Mouse (Mus musculus): ENCODE measurements around the gene Rock2.
A peak's percentile ranks its signal among the peaks of the same experiment; 100 is the strongest.
"Not testable (repeated sequence)": the region's sequence is repeated elsewhere in the genome, so short reads cannot be mapped to it uniquely, and the experiment has no call there.

The Rock2 gene

DNA sequence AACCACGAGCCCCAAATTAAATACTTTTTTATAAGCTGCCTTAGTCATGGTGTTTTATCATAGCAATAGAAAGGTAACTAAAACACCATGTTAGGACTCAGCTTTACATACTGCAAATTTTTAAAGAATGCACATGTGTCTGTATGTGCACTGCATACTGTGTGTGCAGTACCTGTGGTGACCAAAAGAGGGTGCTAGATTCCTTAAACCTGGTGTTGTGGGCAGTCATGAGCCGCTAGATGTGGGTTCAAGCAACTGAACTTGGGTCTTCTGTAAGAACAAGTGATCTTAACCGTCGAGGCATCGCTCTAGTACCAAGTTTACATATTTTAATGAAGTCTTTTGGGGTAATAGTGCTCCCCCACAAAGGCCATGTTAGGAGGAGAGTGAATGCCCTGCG, 114.8 kb downstream of the Rock2 start:
- DNase-seq: no peak

- DNase-seq: peak; percentile 80
Observed at GRCm38 (mm10) chr12:17011100-17011870, 116.6 kb downstream of the Rock2 start, which contains the start of gene 2410004P03Rik. 2410004P03Rik (minus strand) TSS chr12:17011727.

- no peak for DNase-seq
Observed at GRCm38 (mm10) chr12:17012067-17012899, 117.6 kb downstream of the Rock2 start.

DNA sequence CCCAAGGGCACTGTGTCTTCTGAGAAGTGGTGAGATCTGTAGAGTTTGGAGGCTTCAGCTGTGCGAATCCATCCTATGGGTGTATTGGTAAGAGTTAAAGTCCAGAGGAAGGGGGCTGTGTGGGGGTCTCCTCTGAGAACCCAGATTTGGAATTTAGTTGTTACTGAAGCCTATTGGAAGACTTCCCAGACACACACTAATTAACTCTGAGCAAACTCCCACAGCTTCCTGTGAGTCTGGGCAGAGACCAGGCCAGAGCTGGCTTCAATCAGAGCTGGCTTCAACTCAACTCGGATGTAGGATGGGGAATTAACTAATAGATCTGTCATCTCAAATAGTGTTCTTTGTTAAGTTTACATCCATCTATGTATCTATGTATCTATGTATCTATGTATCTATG, 121.0 kb downstream of the Rock2 start:
- no peak for DNase-seq

GRCm38 (mm10) chr12:17018468-17018867, 123.8 kb downstream of the Rock2 start:
- DNase-seq: peak; percentile 83

GRCm38 (mm10) chr12:17021125-17021524, 126.4 kb downstream of the Rock2 start:
- not testable (repeated sequence) for DNase-seq

- no peak for DNase-seq
Observed at GRCm38 (mm10) chr12:17022145-17022544, 127.5 kb downstream of the Rock2 start.

DNA sequence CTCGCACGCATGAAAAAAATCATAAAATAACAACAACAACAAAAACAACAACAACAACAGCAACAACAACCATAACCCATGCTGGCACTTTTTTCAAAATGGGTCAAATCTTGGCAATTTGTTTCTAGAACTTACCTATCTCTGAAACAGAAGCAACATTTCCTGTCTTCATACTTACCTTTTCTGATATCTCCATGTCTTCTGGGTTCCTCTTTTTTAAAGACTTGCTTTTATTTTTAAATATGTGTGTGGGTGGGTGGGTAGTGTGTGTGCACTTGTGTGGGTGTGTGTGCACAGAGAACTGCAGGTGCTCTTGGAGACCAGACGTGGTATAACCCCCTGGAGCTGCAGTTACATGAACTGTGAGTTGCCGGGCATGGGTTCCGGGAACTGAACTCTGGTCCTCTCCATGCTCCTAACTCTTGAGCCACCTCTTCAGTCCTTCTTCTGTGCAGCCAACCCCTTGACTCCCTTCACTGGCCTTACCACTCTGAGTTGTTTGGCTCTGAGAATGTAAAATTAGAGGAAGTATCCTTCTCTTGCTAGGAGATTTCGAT, 129.9 kb downstream of the Rock2 start:
- no peak for DNase-seq

- peak; percentile 94 for DNase-seq
Observed at GRCm38 (mm10) chr12:17032694-17033463, 138.2 kb downstream of the Rock2 start.

GRCm38 (mm10) chr12:17033464-17033841, 138.8 kb downstream of the Rock2 start:
- DNase-seq: peak; percentile 41

DNA sequence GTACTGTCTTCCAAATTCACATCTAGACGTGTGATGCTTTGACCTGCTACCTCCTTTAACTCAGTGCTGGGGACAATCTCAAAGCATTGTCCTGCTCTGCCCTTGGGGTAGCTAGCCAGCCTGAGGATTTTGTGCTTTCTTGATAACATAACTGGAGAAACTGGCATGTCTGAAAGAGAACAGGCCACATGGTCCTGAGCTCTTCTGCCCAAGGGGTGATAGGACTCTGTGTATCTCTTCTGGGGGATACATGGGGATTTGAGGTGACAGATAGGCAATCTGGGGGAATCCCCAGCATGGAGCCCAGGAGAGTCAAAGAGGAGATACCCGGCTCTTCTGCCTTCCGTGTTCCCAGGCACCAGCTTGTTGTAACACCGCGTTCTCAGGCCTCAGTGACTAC, 140.0 kb downstream of the Rock2 start:
- no peak for DNase-seq

DNA sequence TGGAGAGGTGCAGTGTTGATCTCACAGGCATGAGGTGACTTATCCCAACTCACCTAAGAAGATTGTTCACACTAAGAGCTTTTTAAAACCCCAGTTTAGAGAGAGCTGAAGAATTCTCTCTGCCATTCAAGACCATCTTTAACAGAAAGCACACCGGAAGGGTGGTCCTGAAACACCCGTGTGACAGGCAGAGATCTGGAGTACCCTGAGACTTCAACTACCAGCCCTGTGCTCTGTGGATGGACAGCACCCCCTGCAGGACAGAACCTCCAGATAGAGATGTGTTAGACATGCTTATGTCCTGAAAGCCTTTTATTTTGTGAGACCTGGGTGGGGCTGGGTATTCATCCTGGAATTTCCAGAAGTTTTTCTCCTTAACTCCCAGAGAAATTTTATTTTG, 140.4 kb downstream of the Rock2 start:
- peak; percentile 53 for DNase-seq

GRCm38 (mm10) chr12:17036532-17036931, 141.8 kb downstream of the Rock2 start:
- DNase-seq: no peak

DNA sequence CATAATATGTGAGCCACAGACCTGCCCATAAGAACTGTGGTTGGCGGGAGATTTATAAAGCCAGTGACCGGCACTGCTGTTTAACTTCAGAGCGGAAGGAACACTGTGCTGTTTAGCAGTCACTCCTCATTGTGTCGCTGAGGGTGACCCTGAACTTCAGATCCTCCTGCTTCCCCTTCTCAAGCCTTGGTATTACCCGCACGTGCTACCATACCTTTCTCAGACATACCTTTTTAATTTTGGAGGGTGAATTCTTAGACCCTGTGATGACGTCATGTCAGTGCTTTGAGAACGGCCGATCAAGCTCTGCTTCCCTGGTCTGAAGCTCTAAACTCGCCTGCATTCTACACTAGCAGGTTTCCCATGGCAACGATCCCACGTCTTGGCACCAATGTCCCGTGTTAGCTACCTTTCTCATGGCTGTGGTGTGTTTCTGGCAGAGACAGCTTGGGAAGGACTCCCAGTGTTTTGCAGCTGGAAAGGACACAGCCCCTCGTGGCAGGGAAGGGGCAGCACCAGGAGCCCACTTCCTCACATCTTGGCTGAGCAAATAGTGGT, 142.4 kb downstream of the Rock2 start:
- DNase-seq: peak; percentile 66

Data from right cerebral cortex, postnatal 14 days (tissue).